Comparison of ENCODE assay signal across 8 mouse cellular contexts in the genomic region with DNA sequence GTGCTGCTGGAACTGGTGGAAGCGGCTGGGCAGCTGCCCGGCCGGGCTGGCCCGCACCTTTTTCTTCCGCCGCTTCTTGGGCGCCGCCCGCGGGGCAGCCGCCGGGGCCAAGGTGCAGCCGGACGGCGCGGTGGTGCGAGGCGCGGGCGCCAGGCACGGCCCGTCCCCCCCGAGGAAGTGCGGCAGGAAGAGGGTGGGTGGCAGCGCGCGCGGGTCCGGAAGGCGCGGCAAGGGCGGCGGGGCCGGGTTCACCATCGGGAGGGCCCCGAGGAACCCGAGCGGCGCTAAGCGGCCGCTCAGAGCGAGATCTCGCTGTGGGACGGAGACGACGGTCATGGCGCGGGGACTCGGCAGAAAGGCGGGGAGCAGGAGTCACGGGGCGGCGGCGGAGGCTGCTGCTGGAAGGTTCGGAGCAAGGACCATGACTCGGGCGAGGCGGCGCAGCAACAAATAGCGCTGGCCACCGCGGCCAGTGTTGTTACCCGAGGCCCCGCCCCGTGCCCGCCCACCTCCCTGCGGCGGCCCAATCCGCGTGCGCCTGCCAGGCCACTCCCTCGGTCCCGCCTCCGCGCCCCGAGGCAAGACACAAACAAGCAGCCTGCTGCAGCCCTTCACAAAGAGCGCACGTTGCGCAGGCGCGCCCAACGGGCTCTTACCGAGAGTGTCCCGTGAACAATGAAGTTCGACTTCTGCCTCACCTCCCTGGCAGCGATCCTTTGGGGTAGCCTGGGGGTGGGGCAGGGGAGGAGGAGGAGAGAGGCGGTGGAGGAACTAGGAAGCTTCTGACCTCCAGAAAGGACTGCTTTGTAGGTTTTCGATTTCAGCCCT. TPM values are rescaled to one million over a fixed set of nuclear protein-coding genes. Genes with fewer than 3 reads are reported as not detected.
DNase-seq lines count a peak whose midpoint lies in the region; ATAC-seq lines count a peak whose summit lies in the region.

No protein-coding gene starts in this region.

- H3K4me1 ChIP-seq in hindbrain, embryonic 16.5 days (ENCODE audit: control insufficient read depth, insufficient read depth, low read depth, low read length), result peaks cover 14% of the 10 kb centered on the region

- WGBS in hindbrain, embryonic 16.5 days, result under 1% methylated on average over 68 of the region's 88 CpGs
- under 1% methylated on average over 73 of the region's 88 CpGs for WGBS in macrophage (ENCODE audit: missing documents)

- peak overlapping the region; percentile 100 for H3K27ac ChIP-seq in hindbrain, embryonic 16.5 days (ENCODE audit: low read depth, low read length)
- H3K27ac ChIP-seq in macrophage, result peak overlapping the region; percentile 84

- H3K79me2 ChIP-seq in macrophage (ENCODE audit: inconsistent target), result peaks cover 30% of the 10 kb centered on the region

- ATAC-seq in hindbrain, embryonic 16.5 days, result peak; percentile 93

- H3K36me3 ChIP-seq in hindbrain, embryonic 16.5 days (ENCODE audit: control insufficient read depth, insufficient read depth, low read length), result peaks cover 10% of the 10 kb centered on the region
- peaks cover 16% of the 10 kb centered on the region; the same call in 1 of the 2 replicates for H3K36me3 ChIP-seq in macrophage (ENCODE audit: inconsistent target)

- no peaks in the 10 kb centered on the region for H3K27me3 ChIP-seq in hindbrain, embryonic 16.5 days (replicated peaks; ENCODE audit: control insufficient read depth, insufficient read depth, low read length)

- peak overlapping the region; percentile 69 for H3K4me2 ChIP-seq in hindbrain, embryonic 16.5 days (ENCODE audit: low read length)

- H3K9ac ChIP-seq in hindbrain, embryonic 16.5 days (ENCODE audit: low read depth, low read length), result peak overlapping the region; percentile 98

- peak overlapping the region; percentile 99 for H3K4me3 ChIP-seq in hindbrain, embryonic 16.5 days (ENCODE audit: low read length)
- H3K4me3 ChIP-seq in macrophage (ENCODE audit: inconsistent target), result peak overlapping the region; percentile 40

- H3K9me3 ChIP-seq in hindbrain, embryonic 16.5 days (ENCODE audit: control insufficient read depth, low read length), result no peaks in the 10 kb centered on the region

- peak; percentile 100 for DNase-seq in R1 (ENCODE audit: low read depth, low spot score)
- peak; percentile 98 to 99 for DNase-seq in cerebellum, postnatal 25 days
- DNase-seq in frontal cortex, postnatal 36 days (ENCODE audit: low spot score in 2 of 2), result peak; percentile 98
- DNase-seq in left cerebral cortex, adult 18-20 months (ENCODE audit: low spot score in 2 of 2), result peak; percentile 95 to 98
- peak; percentile 99 for DNase-seq in right cerebral cortex, adult 18-20 months
- peak; percentile 94 for DNase-seq in urinary bladder, postnatal 10 days (ENCODE audit: low spot score)

RNA-seq across cellular contexts. Expression of gene Srsf12, which starts 39.5 kb away (rescaled TPM):
- polyA plus RNA-seq in hindbrain, embryonic 16.5 days (2015; fragmentation: Nextera tagmentation; extraction: Ambion mirVana), result 74.5 and 79.2 TPM in 2 replicates
- 10 to 100 TPM; 22.8 to 24.9 TPM for total RNA-seq in left cerebral cortex, adult 18-20 months (2021)
- total RNA-seq in macrophage (2018; cell fraction: chromatin; rRNA removed), result under 1 TPM in 1 of 26 experiments, not detected in 25; 0.28 TPM
- not detected for total RNA-seq in macrophage (2018; cell fraction: cytosol; rRNA removed)
- not detected for total RNA-seq in macrophage (2018; cell fraction: nucleus; rRNA removed)
- not detected in 3 replicates for polyA plus RNA-seq in macrophage (2018)

RNA-seq across cellular contexts. Expression of gene Pnrc1, which starts 41.7 kb away (rescaled TPM):
- polyA plus RNA-seq in hindbrain, embryonic 16.5 days (2015; fragmentation: Nextera tagmentation; extraction: Ambion mirVana), result 44.9 and 46.7 TPM in 2 replicates
- total RNA-seq in left cerebral cortex, adult 18-20 months (2021), result 100 to 1,000 TPM; 144 to 173 TPM
- total RNA-seq in macrophage (2018; cell fraction: chromatin; rRNA removed), result 100 to 1,000 TPM in 5 of 26 experiments, 10 to 100 TPM in 21; 44.0 to 184 (median 74.5) TPM
- 100 to 1,000 TPM in 22 of 26 experiments, 10 to 100 TPM in 4; 76.6 to 308 (median 177) TPM for total RNA-seq in macrophage (2018; cell fraction: cytosol; rRNA removed)
- total RNA-seq in macrophage (2018; cell fraction: nucleus; rRNA removed), result 100 to 1,000 TPM in 22 of 26 experiments, 10 to 100 TPM in 4; 61.6 to 299 (median 162) TPM
- polyA plus RNA-seq in macrophage (2018), result 31.2 to 182 TPM (median 101 TPM) in 3 replicates

RNA-seq across cellular contexts. Expression of gene Pm20d2, which starts 58.7 kb away (rescaled TPM):
- polyA plus RNA-seq in hindbrain, embryonic 16.5 days (2015; fragmentation: Nextera tagmentation; extraction: Ambion mirVana), result 1.9 and 2.0 TPM in 2 replicates
- total RNA-seq in left cerebral cortex, adult 18-20 months (2021), result 1 to 10 TPM; 5.5 to 6.0 TPM
- total RNA-seq in macrophage (2018; cell fraction: chromatin; rRNA removed), result not detected
- total RNA-seq in macrophage (2018; cell fraction: cytosol; rRNA removed), result under 1 TPM in 2 of 26 experiments, not detected in 24; 0.17 to 0.19 TPM
- not detected for total RNA-seq in macrophage (2018; cell fraction: nucleus; rRNA removed)
- polyA plus RNA-seq in macrophage (2018), result not detected in 3 replicates

Comparison
In these comparisons a context has a peak if more than half of its experiments do, and no peak if none do; other contexts are left out.
1. Peak in every context shown above with its lines: DNase-seq, ATAC-seq, H3K4me3 ChIP-seq and H3K27ac ChIP-seq.
2. RNA of gene Srsf12, which starts 39.5 kb away (polyA plus RNA-seq): 74.5 to 79.2 TPM in hindbrain, embryonic 16.5 days; not detected in macrophage; every median in the first group is over 10 times any median in the second.